Mouse (Mus musculus) heart, postnatal 0 days (tissue): Measurements from ENCODE around the gene Vwa5b1. TPM values are rescaled to one million over a fixed set of nuclear protein-coding genes. Genes with fewer than 3 reads are reported as not detected.
A peak's percentile ranks its signal among the peaks of the same experiment; 100 is the strongest.

Experiments used
- ATAC-seq: fragments of 200-750 bp; cut with Nextera tagmentation; 2 replicates; pipeline ENCODE4 v1.8.0; 2017; ENCODE audit warnings: low read depth, moderate number of reproducible peaks, moderate library complexity; ENCODE audit not compliant: insufficient read depth
- DNase-seq: peaks from one replicate; pipeline ENCODE4 v3.0.0-alpha.2; 2016; ENCODE audit warnings: low spot score
- H3K27ac ChIP-seq: fragments of 300-500 bp; sonication (generic); 2 replicates; pipeline ENCODE4 v1.5.1; 2014; ENCODE audit warnings: low read depth, mild to moderate bottlenecking
- H3K27me3 ChIP-seq: fragments of 300-500 bp; sonication (generic); 2 replicates; pipeline ENCODE4 v1.6.1; 2014; ENCODE audit warnings: low read length, mixed read lengths; ENCODE audit not compliant: control insufficient read depth, insufficient read depth
- H3K36me3 ChIP-seq: fragments of 300-500 bp; sonication (generic); replicated peaks from 2 replicates; pipeline ENCODE4 v1.6.1; 2014; ENCODE audit warnings: low read length, mixed read lengths; ENCODE audit not compliant: control insufficient read depth, insufficient read depth
- H3K4me1 ChIP-seq: fragments of 300-500 bp; sonication (generic); 2 replicates; pipeline ENCODE4 v1.6.1; 2014; ENCODE audit warnings: antibody characterized with exemption; ENCODE audit not compliant: control insufficient read depth, insufficient read depth
- H3K4me2 ChIP-seq: fragments of 300-500 bp; sonication (generic); 2 replicates; pipeline ENCODE4 v1.6.1; 2014; ENCODE audit warnings: low read depth, mild to moderate bottlenecking, low read length, moderate library complexity
- H3K4me3 ChIP-seq: fragments of 300-500 bp; sonication (generic); 2 replicates; pipeline ENCODE4 v1.5.1; 2014; ENCODE audit warnings: low read depth, low read length
- H3K9ac ChIP-seq: fragments of 300-500 bp; sonication (generic); replicated peaks from 2 replicates; pipeline ENCODE4 v1.6.1; 2014; ENCODE audit warnings: low read depth, low read length, mixed read lengths
- H3K9me3 ChIP-seq: fragments of 300-500 bp; sonication (generic); replicated peaks from 2 replicates; pipeline ENCODE4 v1.6.1; 2016; ENCODE audit warnings: low read length; ENCODE audit not compliant: control insufficient read depth
- CTCF ChIP-seq: IDR thresholded peaks from 2 replicates; pipeline ENCODE4 v1.5.1; 2016; ENCODE audit warnings: antibody characterized with exemption, control low read depth, low read depth
- EP300 ChIP-seq: IDR thresholded peaks from 2 replicates; pipeline ENCODE4 v1.6.1; 2016; ENCODE audit warnings: antibody characterized with exemption, low read depth
- WGBS: fragments of 180-500 bp; shearing (Covaris S2); extraction: QIAGEN DNeasy Blood & Tissue Kit; methylation state at CpG from one replicate; pipeline ENCODE4 v1.1.7; 2014; 5-methylcytosine and 5-hydroxymethylcytosine counted together
- polyA plus RNA-seq: library from polyadenylated mRNA; unstranded; fragments of >200 nt; fragmentation: Nextera tagmentation; extraction: Ambion mirVana; gene quantifications from 2 replicates; pipeline ENCODE4 v1.2.1, GENCODE M21; 2015
- total RNA-seq: library from RNA; depleted of rRNA; stranded (reverse); fragments of >200 nt; gene quantifications from 2 replicates; pipeline ENCODE4 v1.2.3, GENCODE M21; 2014; ENCODE audit warnings: low replicate concordance

Vwa5b1 gene
- total and polyA plus RNA-seq, 2 experiments from 2014 or later, result not detected

GRCm38 (mm10) chr4:138578406-138578805, 57.3 kb downstream of the Vwa5b1 start:
- H3K9me3 ChIP-seq, result no peaks in the 10 kb centered on the region
- DNase-seq, result no peak
- 68% methylated on average over 19 of the region's 19 CpGs for WGBS

DNA sequence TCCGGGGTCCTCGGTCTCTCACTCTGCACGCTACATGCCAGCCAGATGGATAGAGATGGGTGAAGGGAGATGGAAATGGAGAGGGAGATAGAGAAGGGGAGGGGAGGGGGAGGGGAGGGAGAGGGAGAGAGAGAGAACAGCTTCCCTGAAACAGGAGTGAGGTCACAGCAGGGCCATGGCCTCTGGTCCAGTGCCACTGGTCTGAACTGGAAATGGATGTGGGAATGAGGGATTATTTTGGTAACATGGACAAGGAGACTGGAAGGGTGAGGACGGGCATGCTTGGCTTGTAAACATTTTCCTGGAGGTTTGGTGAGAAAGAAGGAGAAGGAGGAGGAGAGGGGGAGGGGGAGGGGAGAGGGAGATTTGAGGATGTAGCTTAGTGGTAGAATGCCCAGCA, 59.0 kb downstream of the Vwa5b1 start:
- no peak overlapping the region for H3K27ac ChIP-seq
- 74% methylated on average over 3 of the region's 4 CpGs for WGBS
- DNase-seq, result no peak
- H3K4me2 ChIP-seq, result no peak overlapping the region
- no peaks in the 10 kb centered on the region for H3K36me3 ChIP-seq
- ATAC-seq, result no peak
- H3K9ac ChIP-seq, result no peak overlapping the region
- no peak overlapping the region for H3K4me3 ChIP-seq
- H3K9me3 ChIP-seq, result no peaks in the 10 kb centered on the region
- 0 out of 2 replicates have a peak, but pooled peaks cover 9% of the 10 kb centered on the region for H3K27me3 ChIP-seq
- TF ChIP-seq EP300 (no peak), CTCF (no peak)
- H3K4me1 ChIP-seq, result peaks cover 3% of the 10 kb centered on the region

More at GRCm38 (mm10) chr4:138578406-138578805, 57.3 kb downstream of the Vwa5b1 start:
- H3K9ac ChIP-seq, result no peak overlapping the region
- TF ChIP-seq CTCF, result no peak
- TF ChIP-seq EP300, result no peak
- peaks cover 3% of the 10 kb centered on the region for H3K4me1 ChIP-seq
- no peaks in the 10 kb centered on the region for H3K36me3 ChIP-seq
- 0 out of 2 replicates have a peak, but pooled peaks cover 9% of the 10 kb centered on the region for H3K27me3 ChIP-seq
- H3K4me3 ChIP-seq, result no peak overlapping the region
- no peak overlapping the region for H3K4me2 ChIP-seq
- ATAC-seq, result no peak
- no peak overlapping the region for H3K27ac ChIP-seq

GRCm38 (mm10) chr4:138574800-138575606, 60.7 kb downstream of the Vwa5b1 start:
- Histone ChIP-seq H3K9me3 (no peaks in the 10 kb centered on the region), H3K27ac (no peak overlapping the region), H3K4me2 (no peak overlapping the region), H3K9ac (no peak overlapping the region), H3K36me3 (no peaks in the 10 kb centered on the region), H3K4me3 (no peak overlapping the region), H3K27me3 (no peaks in the 10 kb centered on the region), H3K4me1 (peaks cover under 1% of the 10 kb centered on the region)
- ATAC-seq (no peak), DNase-seq (no peak)
- no peak for TF ChIP-seq EP300
- no peak for TF ChIP-seq CTCF
- WGBS, result 77% methylated on average over 13 of the region's 13 CpGs

GRCm38 (mm10) chr4:138569928-138570327, 65.8 kb downstream of the Vwa5b1 start:
- no peak overlapping the region for H3K9ac ChIP-seq
- H3K4me1 ChIP-seq, result no peaks in the 10 kb centered on the region
- no peaks in the 10 kb centered on the region for H3K36me3 ChIP-seq
- ATAC-seq, result peak; percentile 30; the same call in 1 of the 2 replicates
- no peak for TF ChIP-seq CTCF
- no peak for TF ChIP-seq EP300
- no peak overlapping the region for H3K4me2 ChIP-seq
- DNase-seq, result no peak
- no peak overlapping the region for H3K27ac ChIP-seq
- H3K27me3 ChIP-seq, result peaks cover 5% of the 10 kb centered on the region; the same call in 1 of the 2 replicates
- H3K9me3 ChIP-seq, result no peaks in the 10 kb centered on the region
- H3K4me3 ChIP-seq, result no peak overlapping the region
- 29% methylated on average over 11 of the region's 11 CpGs for WGBS

DNA sequence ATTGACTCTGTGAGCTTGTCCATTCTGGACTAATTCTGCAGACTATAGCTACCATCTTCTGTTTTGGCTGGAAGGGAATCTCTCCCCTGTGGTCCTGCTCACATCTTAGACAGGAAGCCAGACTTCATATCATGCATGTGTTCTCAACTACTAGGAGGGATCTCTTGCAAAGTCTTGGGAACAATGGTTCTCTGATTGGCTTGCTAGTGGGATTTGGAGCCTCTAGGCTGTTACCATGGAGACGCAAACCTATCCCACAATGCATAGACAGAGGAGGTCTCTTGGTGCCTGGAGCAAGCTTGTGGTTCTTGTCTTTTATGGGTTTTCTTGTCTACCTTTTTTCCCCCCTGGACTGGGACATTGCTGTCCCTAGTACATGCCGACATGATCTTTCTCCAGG, 67.4 kb downstream of the Vwa5b1 start:
- H3K4me2 ChIP-seq, result no peak overlapping the region
- H3K27ac ChIP-seq, result no peak overlapping the region
- no peaks in the 10 kb centered on the region for H3K36me3 ChIP-seq
- no peak for TF ChIP-seq EP300
- TF ChIP-seq CTCF, result no peak
- WGBS, result 88% methylated on average over 2 of the region's 2 CpGs
- no peaks in the 10 kb centered on the region for H3K9me3 ChIP-seq
- no peaks in the 10 kb centered on the region for H3K4me1 ChIP-seq
- ATAC-seq (no peak), DNase-seq (no peak)
- no peak overlapping the region for H3K4me3 ChIP-seq
- no peak overlapping the region for H3K9ac ChIP-seq
- peaks cover 5% of the 10 kb centered on the region; the same call in 1 of the 2 replicates for H3K27me3 ChIP-seq
